Mouse (Mus musculus) midbrain, embryonic 10.5 days (tissue): ENCODE measurements around the gene Afap1l2. TPM values are rescaled to one million over a fixed set of nuclear protein-coding genes. Genes with fewer than 3 reads are reported as not detected.

Source experiments
- DNase-seq: peaks from one replicate; pipeline ENCODE4 v3.0.0-alpha.2; 2017; ENCODE audit warnings: low spot score
- H3K27ac ChIP-seq: fragments of 300-500 bp; sonication (generic); replicated peaks from 2 replicates; pipeline ENCODE4 v1.5.1; 2016; ENCODE audit warnings: mild to moderate bottlenecking
- H3K27me3 ChIP-seq: fragments of 300-500 bp; sonication (generic); 2 replicates; pipeline ENCODE4 v1.6.1; 2016; ENCODE audit warnings: low read depth, mild to moderate bottlenecking; ENCODE audit not compliant: poor library complexity, severe bottlenecking
- H3K36me3 ChIP-seq: fragments of 300-500 bp; sonication (generic); 2 replicates; pipeline ENCODE4 v1.6.1; 2016; ENCODE audit warnings: mild to moderate bottlenecking, moderate library complexity
- H3K4me1 ChIP-seq: fragments of 300-500 bp; sonication (generic); 2 replicates; pipeline ENCODE4 v1.6.1; 2016
- H3K4me3 ChIP-seq: fragments of 300-500 bp; sonication (generic); 2 replicates; pipeline ENCODE4 v1.5.1; 2016; ENCODE audit warnings: mild to moderate bottlenecking, moderate library complexity
- H3K9me3 ChIP-seq: fragments of 300-500 bp; sonication (generic); replicated peaks from 2 replicates; pipeline ENCODE4 v1.6.1; 2016; ENCODE audit warnings: mild to moderate bottlenecking
- WGBS: fragments of 180-500 bp; shearing (Covaris S2); methylation state at CpG from one replicate; pipeline ENCODE4 v1.1.7; 2016; 5-methylcytosine and 5-hydroxymethylcytosine counted together
- polyA plus RNA-seq: library from polyadenylated mRNA; unstranded; fragments of >200 nt; fragmentation: Nextera tagmentation; extraction: Ambion mirVana; gene quantifications from 2 replicates; pipeline ENCODE4 v1.2.1, GENCODE M21; 2016

Gene Afap1l2
- polyA plus RNA-seq, 1 experiment from 2014 or later: 3.6 TPM

DNA sequence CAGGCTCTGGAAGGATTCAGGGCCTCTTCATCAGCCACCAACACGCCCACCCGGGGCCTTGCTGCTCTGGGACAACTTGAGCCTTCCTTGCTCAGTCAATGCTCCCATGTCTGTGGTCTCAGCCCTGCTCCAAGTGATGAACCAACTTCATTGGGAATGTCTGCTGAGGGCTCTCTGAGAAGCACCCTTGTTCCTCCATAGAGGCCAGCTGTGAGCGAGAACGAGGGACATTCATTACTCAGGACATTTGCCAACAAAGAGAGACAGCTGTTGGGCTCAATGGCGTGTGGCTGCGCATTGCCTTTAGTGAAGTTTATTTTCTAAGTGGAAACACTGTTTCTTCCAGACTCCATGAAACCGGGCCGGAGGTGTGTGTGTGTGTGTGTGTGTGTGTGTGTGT lies 18.9 kb downstream of the Afap1l2 start:
- H3K4me1 ChIP-seq: peaks cover 61% of the 10 kb centered on the region

DNA sequence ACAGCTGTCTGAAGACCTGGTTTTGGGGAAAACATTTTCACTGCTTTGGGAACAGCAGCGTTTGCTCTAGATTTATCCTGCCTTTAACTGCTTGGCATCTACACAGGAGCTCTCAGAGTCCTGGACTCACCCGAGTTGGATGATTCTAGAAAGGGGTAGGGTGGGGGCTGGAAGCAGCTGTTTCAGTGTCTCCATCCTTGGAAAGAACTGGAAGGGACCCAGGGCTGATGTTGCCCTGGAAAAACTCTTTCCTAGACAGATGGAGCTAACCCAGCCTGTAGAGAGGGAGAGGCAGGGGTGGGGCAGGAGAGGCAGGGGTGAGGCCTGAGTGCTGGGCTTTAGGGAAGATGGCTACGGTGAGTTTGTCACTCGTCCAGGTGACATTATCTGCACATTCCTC lies 23.8 kb downstream of the Afap1l2 start:
- WGBS: 76% methylated on average over 4 of the region's 4 CpGs
- H3K9me3 ChIP-seq: no peaks in the 10 kb centered on the region
- DNase-seq: no peak
- H3K4me3 ChIP-seq: no peak overlapping the region
- H3K4me1 ChIP-seq: peaks cover 40% of the 10 kb centered on the region
- no peaks in the 10 kb centered on the region for H3K36me3 ChIP-seq
- peaks cover 5% of the 10 kb centered on the region; the same call in 1 of the 2 replicates for H3K27me3 ChIP-seq
- H3K27ac ChIP-seq: peak overlapping the region; percentile 46

More for the DNA sequence above, 18.9 kb downstream of the Afap1l2 start:
- H3K27ac ChIP-seq: peak overlapping the region; percentile 84
- no peak for DNase-seq
- no peaks in the 10 kb centered on the region for H3K9me3 ChIP-seq
- H3K27me3 ChIP-seq: peaks cover 11% of the 10 kb centered on the region; the same call in 1 of the 2 replicates
- H3K4me3 ChIP-seq: no peak overlapping the region
- no peaks in the 10 kb centered on the region for H3K36me3 ChIP-seq
- 91% methylated on average over 8 of the region's 8 CpGs for WGBS

DNA sequence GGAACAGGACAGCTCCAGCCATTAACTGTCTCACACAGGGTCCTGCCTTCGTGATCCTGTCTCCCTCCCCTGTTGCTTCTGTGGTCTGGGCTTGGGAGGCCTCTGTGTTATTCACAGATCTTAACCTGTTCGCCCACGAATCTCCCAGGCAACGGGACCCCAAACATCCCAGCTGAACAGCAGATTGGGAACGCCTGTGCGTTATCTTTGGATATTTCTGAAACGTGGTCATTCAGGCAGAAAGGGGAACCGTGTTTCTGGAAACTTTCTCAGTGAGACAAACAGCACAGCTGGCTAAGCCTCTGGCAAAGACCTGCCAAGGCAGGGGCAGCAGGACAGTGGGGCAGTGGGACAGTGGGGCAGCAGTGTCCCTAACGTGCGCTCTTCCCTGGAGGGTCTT lies 24.3 kb downstream of the Afap1l2 start:
- H3K4me3 ChIP-seq: no peak overlapping the region
- peaks cover 2% of the 10 kb centered on the region; the same call in 1 of the 2 replicates for H3K27me3 ChIP-seq
- peaks cover 35% of the 10 kb centered on the region for H3K4me1 ChIP-seq
- no peaks in the 10 kb centered on the region for H3K9me3 ChIP-seq
- WGBS: 70% methylated on average over 10 of the region's 10 CpGs
- DNase-seq: no peak
- H3K27ac ChIP-seq: peak overlapping the region; percentile 46
- H3K36me3 ChIP-seq: no peaks in the 10 kb centered on the region

DNA sequence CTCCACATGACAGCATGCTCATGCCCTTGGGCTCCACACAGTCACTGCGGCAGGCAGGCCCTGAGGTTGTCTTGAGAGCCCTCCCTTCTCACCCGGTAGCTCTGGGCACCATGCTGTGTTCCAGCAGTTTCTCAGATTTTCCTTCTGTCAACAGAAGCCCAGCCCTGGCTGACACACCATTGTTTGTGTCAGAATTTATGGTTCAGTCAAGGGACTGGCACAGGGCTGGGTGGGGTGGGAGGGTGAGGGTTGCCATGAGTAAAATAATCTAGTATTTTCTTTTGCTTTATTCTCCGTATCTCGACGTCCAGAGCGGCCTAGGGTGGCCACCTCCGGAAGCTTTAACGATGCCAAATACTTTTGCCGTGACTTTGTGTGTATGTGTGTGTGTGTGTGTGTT lies 26.3 kb downstream of the Afap1l2 start:
- Histone ChIP-seq H3K4me1 (peaks cover 24% of the 10 kb centered on the region), H3K27me3 (no peaks in the 10 kb centered on the region), H3K36me3 (no peaks in the 10 kb centered on the region), H3K9me3 (no peaks in the 10 kb centered on the region), H3K4me3 (no peak overlapping the region), H3K27ac (no peak overlapping the region)
- 82% methylated on average over 9 of the region's 9 CpGs for WGBS
- DNase-seq: no peak

DNA sequence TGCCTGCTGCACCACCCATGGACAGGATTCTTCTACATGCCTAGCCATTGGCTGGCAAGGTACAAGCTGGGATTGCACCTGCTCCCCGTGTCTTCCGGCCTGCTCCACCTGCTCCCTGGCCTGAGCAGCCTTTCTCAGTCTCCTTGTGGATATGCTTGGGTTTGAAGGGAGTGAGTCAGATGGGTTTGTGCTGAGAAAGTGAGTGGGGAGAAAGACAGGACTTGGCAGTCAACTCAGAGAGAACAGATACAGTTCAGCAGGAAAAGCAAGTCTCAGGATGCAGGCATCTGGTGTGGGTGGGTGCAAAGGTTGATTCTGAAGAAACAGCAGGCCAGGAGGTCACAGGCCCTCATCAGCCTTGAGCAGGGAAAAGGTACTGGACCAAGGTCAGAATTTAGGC lies 27.2 kb downstream of the Afap1l2 start:
- H3K9me3 ChIP-seq: no peaks in the 10 kb centered on the region
- DNase-seq: no peak
- H3K27me3 ChIP-seq: no peaks in the 10 kb centered on the region
- no peak overlapping the region for H3K4me3 ChIP-seq
- peaks cover 22% of the 10 kb centered on the region for H3K4me1 ChIP-seq
- H3K27ac ChIP-seq: no peak overlapping the region
- WGBS: 91% methylated on average over 2 of the region's 2 CpGs
- no peaks in the 10 kb centered on the region for H3K36me3 ChIP-seq

DNA sequence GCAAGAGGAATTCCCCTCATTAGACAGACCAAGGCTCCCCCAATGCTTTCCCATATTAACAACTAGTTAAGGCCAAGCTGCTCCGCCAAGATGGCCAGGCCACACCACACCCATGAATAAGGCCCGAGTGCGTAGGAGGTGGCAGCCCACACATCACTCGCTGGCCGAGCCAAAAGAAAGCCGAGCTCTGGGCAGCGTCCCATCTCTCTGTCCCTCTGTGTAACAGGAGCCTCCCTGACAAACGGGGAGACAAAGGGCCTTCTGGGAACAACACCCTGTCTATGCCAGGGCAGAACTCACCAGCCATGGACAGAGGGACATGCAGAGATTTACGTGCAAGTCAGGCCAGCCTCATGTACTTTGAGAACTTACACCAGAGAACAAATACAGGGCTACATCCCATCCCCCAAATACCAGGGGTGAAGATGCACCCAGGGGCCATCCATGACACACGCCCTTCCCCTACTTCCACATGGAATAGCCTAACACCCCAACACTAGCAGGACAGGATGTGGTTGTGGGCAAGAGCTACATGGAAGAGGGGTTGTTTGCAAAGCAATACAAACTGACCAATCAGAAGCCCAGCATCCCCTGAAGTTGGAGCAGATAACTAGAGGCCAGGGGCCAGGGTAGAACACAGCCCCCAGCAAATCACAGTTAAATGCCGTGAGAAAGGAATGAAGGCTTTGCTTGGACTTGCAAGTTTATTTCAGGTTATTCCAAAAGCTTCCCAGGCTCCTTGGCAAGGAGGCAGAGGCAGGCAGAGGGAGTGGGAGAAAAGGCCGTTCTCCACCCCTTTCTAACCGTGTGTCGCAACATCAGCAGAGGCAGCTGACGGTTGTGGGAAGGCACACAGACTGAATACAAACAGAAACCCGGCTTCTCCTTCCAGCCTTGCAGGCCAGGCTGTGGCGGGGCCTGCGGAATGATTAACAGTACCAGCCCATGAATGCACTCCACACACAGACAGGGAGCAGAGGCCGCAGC lies 30.8 kb downstream of the Afap1l2 start:
- Histone ChIP-seq H3K4me3 (no peak overlapping the region), H3K9me3 (no peaks in the 10 kb centered on the region), H3K4me1 (peaks cover 13% of the 10 kb centered on the region), H3K27ac (peak overlapping the region; percentile 19; the same call in 1 of the 2 replicates), H3K27me3 (no peaks in the 10 kb centered on the region), H3K36me3 (no peaks in the 10 kb centered on the region)
- WGBS: 79% methylated on average over 19 of the region's 19 CpGs
- no peak for DNase-seq

DNA sequence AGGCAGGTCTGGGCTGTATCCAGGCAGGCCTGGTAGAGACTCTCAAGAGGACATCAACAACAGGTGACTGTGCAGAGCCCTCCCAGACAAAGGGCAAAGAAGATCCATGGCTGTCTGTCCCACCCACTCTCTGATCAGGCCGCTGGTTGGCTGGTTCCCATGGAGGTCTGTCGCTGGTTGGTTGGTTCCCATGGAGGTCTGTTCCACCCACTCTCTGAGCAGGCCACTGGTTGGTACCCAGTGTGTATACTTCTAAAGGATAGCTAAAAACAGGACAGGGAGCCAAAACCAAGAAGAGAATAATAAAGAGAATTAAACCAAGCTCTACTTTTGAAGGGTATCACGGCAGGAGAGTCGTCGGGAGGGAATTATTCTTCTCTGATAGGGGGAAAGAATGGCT lies 31.5 kb downstream of the Afap1l2 start:
- Histone ChIP-seq H3K9me3 (no peaks in the 10 kb centered on the region), H3K27me3 (no peaks in the 10 kb centered on the region), H3K36me3 (no peaks in the 10 kb centered on the region), H3K4me3 (no peak overlapping the region), H3K27ac (0 out of 2 replicates have a peak overlapping the region, but pooled peaks have one; percentile 19), H3K4me1 (peaks cover 11% of the 10 kb centered on the region)
- no peak for DNase-seq
- 89% methylated on average over 5 of the region's 5 CpGs for WGBS

DNA sequence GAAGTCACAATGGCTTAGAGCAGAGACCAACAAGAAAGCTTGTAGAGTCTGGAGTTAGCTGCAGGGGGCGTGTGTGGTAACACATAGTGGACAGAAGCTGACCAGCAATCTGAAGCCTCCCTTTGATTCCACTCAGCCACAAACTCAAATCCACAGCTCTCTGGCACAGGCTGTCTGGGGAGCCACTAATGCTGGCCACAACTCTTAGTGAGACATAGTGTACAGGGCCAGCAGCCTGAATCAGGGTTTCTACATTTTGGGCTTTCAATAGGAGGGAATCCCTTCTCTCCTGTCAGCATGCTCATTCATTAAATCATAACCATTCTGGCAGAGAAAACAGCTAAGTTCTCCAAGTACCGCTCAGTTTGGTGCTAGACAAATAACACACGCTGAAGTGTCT lies 32.5 kb downstream of the Afap1l2 start:
- H3K9me3 ChIP-seq: no peaks in the 10 kb centered on the region
- H3K36me3 ChIP-seq: no peaks in the 10 kb centered on the region
- H3K27ac ChIP-seq: no peak overlapping the region
- peaks cover 11% of the 10 kb centered on the region; the same call in 1 of the 2 replicates for H3K4me1 ChIP-seq
- no peak for DNase-seq
- no peak overlapping the region for H3K4me3 ChIP-seq
- no peaks in the 10 kb centered on the region for H3K27me3 ChIP-seq
- WGBS: 90% methylated on average over 3 of the region's 3 CpGs

DNA sequence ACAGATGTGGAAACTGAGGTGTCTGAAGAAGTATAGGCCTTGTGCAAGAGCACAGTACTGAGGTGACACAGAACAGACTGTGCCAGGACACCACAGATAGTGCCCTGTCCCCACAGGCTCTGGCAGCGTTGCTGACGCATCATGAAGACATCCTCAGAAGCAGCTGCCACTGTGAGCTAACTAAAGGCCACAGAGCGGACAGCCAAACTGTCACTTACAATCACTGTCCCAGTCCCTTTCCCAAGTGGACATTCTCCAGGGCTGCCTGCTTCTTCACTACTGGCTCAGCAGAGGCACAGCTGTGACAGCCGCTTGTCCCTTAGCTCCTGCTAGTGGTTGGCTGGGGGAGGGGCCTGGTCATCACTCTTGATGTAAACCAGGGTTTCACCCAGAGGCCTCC lies 33.9 kb downstream of the Afap1l2 start:
- 80% methylated on average over 4 of the region's 4 CpGs for WGBS
- no peaks in the 10 kb centered on the region for H3K36me3 ChIP-seq

DNA sequence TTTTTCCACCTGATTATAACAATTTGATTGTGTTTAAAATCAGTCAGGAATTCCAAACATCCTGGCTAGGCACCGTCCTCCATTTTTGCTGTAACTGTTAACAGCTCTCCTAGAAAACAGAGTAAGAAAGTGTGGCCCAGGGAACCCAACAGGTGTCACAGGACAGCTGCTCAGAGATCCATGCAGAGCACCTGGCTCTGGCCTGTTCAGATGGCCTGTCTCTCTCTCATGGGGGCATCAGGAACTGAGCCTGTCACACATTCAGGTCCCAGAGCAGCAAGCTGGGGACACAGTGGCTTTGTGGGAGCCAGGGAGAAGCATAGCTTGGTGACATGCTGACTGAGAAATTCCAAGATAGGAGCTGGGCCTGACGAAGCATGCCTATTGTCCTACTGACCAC lies 35.3 kb downstream of the Afap1l2 start:
- no peaks in the 10 kb centered on the region for H3K27me3 ChIP-seq
- H3K9me3 ChIP-seq: no peaks in the 10 kb centered on the region
- no peaks in the 10 kb centered on the region for H3K36me3 ChIP-seq
- H3K4me3 ChIP-seq: no peak overlapping the region
- DNase-seq: no peak
- H3K4me1 ChIP-seq: peaks cover 11% of the 10 kb centered on the region; the same call in 1 of the 2 replicates
- no peak overlapping the region; the same call in 1 of the 2 replicates for H3K27ac ChIP-seq
- 82% methylated on average over 2 of the region's 2 CpGs for WGBS

More for the DNA sequence above, 33.9 kb downstream of the Afap1l2 start:
- peaks cover 11% of the 10 kb centered on the region; the same call in 1 of the 2 replicates for H3K4me1 ChIP-seq
- H3K9me3 ChIP-seq: no peaks in the 10 kb centered on the region
- H3K4me3 ChIP-seq: no peak overlapping the region
- no peaks in the 10 kb centered on the region for H3K27me3 ChIP-seq
- no peak for DNase-seq
- 0 out of 2 replicates have a peak overlapping the region, but pooled peaks have one; percentile 10 for H3K27ac ChIP-seq

DNA sequence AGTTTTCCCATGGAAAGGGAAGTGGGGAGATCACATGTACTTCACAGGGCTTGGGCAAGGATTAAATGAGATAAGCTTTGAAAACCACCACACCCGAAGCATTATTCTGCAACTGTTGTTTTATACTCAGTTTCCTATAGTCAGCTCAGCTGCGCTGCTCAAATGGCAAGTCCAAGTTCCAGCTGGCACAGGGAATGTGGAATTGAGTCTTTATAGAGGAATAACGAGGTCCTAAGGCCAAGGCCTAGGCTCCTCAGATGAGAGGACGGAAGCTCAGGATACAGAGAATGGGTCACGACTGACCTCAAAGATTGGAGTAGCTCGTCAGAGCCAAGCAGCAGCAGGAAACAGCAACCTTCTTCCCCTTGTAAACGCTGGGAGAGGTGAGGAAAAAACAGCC lies 36.7 kb downstream of the Afap1l2 start:
- no peak overlapping the region for H3K27ac ChIP-seq

DNA sequence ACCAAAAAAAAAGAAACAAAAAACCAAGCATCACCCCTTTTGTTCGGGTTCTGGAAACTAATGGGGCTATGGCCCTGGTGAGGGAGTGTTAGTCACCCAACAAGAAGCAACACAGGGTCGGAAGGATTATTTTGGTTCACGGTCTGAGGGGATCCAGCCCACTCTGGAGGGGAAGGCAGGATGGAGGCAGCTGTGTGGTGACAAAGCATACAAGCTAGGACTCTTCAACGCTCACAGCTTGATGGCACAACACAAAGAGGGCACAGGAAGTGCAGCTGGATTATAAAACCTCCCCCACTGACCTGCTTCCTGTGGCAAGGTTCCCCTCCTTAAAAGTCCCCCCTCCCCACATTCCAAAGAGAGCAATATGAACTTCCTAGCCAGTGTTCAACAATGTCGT lies 44.2 kb downstream of the Afap1l2 start:
- no peak for DNase-seq
- 71% methylated on average over 5 of the region's 5 CpGs for WGBS
- Histone ChIP-seq H3K9me3 (no peaks in the 10 kb centered on the region), H3K27me3 (no peaks in the 10 kb centered on the region), H3K36me3 (no peaks in the 10 kb centered on the region), H3K4me1 (peaks cover 11% of the 10 kb centered on the region), H3K27ac (no peak overlapping the region), H3K4me3 (no peak overlapping the region)

More for the DNA sequence above, 36.7 kb downstream of the Afap1l2 start:
- H3K9me3 ChIP-seq: no peaks in the 10 kb centered on the region
- H3K27me3 ChIP-seq: no peaks in the 10 kb centered on the region
- H3K4me1 ChIP-seq: peaks cover 3% of the 10 kb centered on the region; the same call in 1 of the 2 replicates
- H3K36me3 ChIP-seq: no peaks in the 10 kb centered on the region
- no peak for DNase-seq
- H3K4me3 ChIP-seq: no peak overlapping the region
- 88% methylated on average over 7 of the region's 7 CpGs for WGBS

DNA sequence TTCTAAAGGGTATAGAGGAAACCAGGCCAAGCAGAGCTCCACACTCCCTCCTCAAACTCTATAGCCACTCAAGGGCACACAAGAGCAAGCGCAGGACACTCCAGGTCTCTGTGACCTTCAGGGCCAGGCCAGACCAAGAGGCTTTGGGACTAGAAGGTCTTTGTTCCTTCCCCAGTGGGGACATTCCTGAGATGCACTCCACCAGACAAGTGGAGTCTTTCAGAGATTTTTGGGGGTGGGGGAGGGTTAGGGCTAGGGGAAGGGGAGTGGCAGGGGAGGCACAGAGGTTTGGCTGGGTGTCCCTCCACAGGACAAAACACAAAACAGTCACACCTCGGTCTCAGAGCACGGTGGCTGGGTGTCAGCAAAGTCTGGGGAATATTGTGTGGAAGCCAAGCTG lies 48.4 kb downstream of the Afap1l2 start:
- no peak for DNase-seq
- H3K9me3 ChIP-seq: no peaks in the 10 kb centered on the region
- H3K27ac ChIP-seq: peak overlapping the region; percentile 42; the same call in 1 of the 2 replicates
- no peak overlapping the region for H3K4me3 ChIP-seq
- WGBS: 75% methylated on average over 3 of the region's 3 CpGs
- no peaks in the 10 kb centered on the region for H3K36me3 ChIP-seq
- H3K4me1 ChIP-seq: peaks cover 19% of the 10 kb centered on the region
- H3K27me3 ChIP-seq: no peaks in the 10 kb centered on the region
